Mouse (Mus musculus): ENCODE results near the gene Muc5ac.

Muc5ac gene

DNA sequence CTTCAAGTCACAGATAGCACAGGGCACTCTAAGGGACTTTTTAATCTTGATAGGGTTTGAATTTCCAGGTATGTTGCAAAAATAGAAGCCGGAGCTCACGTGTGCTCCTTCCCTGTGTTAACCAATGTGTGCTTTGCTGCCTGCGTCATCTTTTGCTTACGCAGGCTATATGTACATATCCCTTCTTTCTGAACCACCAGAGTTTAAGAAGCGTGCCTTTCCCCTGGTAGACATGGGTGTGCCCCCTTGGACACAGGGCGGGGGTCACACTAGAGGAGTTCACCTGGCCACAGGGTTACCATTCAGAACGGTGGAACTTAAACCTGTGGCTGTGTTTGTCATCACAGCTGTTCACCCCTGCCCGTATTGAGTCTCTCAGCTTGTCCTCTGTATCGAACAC, 35.6 kb downstream of the Muc5ac start:
- no peak for DNase-seq (ENCODE audit: extremely low spot score, low spot score)

DNA sequence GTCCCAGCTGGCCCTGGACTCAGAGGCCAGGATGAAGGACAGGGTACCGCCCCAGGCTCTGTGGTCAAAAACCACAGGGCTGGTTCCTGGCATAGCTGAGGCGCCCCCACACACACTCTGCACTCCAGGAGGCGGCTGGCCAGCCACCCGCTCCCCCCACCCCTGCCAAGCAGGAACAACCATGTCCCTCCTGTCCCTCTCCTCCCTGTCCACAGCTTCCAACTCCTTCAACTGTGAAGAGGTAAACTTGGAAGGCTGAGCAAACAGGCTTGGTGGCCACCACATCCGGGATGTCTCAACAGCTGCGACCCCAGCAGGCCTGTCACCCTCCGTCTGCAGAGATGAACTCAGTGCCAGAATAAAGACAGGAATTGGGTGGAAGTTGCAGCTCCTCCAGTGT, 47.2 kb downstream of the Muc5ac start:
- no peak for DNase-seq (ENCODE audit: extremely low spot score, low spot score)

DNA sequence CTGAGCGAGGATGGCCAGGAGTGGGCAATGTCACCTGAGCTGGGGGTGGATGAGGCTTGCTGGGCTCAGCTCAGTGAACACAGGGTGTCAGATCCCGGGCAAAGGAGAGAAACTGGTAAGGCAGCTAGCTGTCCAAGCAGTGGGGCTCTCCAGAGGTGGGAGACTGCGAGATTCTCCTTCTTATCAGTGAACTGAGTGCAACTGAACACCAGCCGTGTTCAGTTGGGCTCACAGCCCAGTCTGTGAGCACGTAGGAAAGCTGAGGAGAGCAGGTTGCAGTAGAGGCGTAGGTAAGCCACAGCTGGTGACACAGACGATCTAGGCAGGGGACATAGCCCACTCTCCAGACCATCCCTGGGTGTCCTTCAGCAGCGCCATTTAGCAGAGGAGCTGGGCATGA, 47.7 kb downstream of the Muc5ac start:
- no peak for DNase-seq (ENCODE audit: extremely low spot score, low spot score)

DNA sequence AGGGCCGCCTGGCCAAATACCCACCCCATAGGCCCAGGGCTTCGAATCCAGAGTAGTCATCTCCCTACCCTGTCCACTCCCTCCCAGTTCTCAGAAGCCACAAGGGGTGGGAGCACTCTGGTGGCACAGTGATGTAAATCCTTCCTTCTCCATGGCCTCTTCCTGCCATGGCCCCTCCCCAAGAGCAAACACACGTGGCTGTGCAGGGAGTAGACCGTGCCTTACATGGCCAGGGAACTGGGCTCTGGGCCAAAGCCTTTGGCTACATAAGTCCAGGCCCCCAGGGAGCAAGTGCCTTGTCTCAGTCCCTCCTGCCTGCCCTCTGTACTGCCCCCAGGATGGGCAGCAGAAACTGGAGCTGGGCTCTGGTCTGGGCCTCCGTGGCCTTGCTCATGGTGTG, 50.0 kb downstream of the Muc5ac start, which contains the start of gene Muc5b:
TSS of gene Muc5b (plus strand) at position 292 of the 400 bp plus-strand sequence.
- no peak for DNase-seq (ENCODE audit: extremely low spot score, low spot score)

DNA sequence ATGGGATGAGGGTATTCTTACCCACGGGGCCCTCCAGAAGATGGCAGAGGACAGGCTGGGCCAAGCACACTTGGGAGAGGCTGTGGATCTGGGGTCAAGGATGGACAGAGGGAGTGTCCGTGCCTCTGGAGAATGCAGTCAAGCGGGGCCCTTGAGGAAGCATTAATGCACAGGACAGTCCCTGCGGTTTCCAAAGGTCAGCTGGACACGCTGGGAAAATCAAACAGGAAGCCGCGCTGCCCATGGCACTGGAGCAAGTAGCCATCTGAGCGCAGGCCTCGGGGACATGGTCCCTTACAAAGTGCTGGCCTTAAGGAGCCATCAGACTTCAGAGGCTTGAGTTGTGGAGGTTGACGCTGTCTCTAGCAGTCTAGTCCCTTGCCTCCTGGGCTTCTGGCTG, 51.6 kb downstream of the Muc5ac start:
- no peak for DNase-seq (ENCODE audit: extremely low spot score, low spot score)

DNA sequence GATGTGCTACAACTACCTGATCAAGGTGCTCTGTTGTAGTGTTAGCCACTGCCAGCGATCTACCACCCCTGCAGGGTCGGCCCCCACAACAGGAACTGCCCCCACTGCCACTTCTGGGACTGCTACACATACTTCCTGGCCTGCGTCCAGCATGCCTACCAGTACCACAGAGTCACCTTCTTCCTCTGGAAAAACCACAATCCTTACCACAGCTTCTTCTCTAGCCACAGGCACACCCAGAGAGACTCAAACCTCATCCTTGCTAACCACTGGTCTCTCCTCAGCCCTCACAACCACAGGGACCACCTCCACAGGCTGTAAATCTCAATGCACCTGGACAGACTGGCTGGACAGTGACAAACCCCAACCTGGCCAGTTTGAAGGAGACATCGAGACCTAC, 72.3 kb downstream of the Muc5ac start:
- no peak for DNase-seq (ENCODE audit: extremely low spot score, low spot score)
